Mouse (Mus musculus) CH12.LX (cell line): ENCODE data around the gene Ostm1. TPM values are rescaled to one million over a fixed set of nuclear protein-coding genes. Genes with fewer than 3 reads are reported as not detected.
A peak's percentile ranks its signal among the peaks of the same experiment; 100 is the strongest.

Source experiments
- DNase-seq: peaks from one replicate; pipeline ENCODE4 v3.0.0-alpha.2; 2013; ENCODE audit errors: extremely low read depth
- H3K27ac ChIP-seq: 2 replicates; pipeline ENCODE4 v1.5.1; 2012; ENCODE audit warnings: low read depth, mild to moderate bottlenecking, control low read depth, moderate library complexity; ENCODE audit not compliant: insufficient read depth
- H3K27me3 ChIP-seq: replicated peaks from 2 replicates; pipeline ENCODE3; 2012; ENCODE audit warnings: inconsistent platforms
- H3K36me3 ChIP-seq, 2 experiments: replicated peaks in 1 of 2; 2 replicates each; pipeline versions ENCODE3 to v1.6.1; 2012; ENCODE audit warnings: inconsistent platforms in 1 of 2, low read length in 1 of 2, mild to moderate bottlenecking in 1 of 2, mixed read lengths in 1 of 2, moderate library complexity in 1 of 2; ENCODE audit not compliant: control insufficient read depth in 1 of 2, insufficient read depth in 1 of 2
- H3K4me1 ChIP-seq, 2 experiments: 2 replicates each; pipeline ENCODE4 v1.6.1; 2012; ENCODE audit warnings: inconsistent platforms in 1 of 2, moderate library complexity in 1 of 2; ENCODE audit not compliant: insufficient read depth in 2 of 2, control insufficient read depth in 1 of 2
- H3K4me2 ChIP-seq: 2 replicates; pipeline ENCODE4 v1.6.1; 2012; ENCODE audit warnings: low read depth, mild to moderate bottlenecking, control low read depth; ENCODE audit not compliant: poor library complexity, insufficient read depth, severe bottlenecking
- H3K4me3 ChIP-seq, 3 experiments: fragments of 150-350 bp in 1 of 3; sonication (generic) in 1 of 3; replicated peaks in 1 of 3; 2 replicates each; pipeline versions ENCODE3 to v1.5.1; 2011 to 2012; ENCODE audit warnings: low read depth in 2 of 3, low read length in 2 of 3, mild to moderate bottlenecking in 2 of 3, moderate library complexity in 2 of 3, control low read depth in 1 of 3, improper control_type of control experiment in 1 of 3, inconsistent platforms in 1 of 3, mixed read lengths in 1 of 3; ENCODE audit not compliant: poor library complexity in 1 of 3
- H3K79me2 ChIP-seq: replicated peaks from 2 replicates; pipeline ENCODE4 v1.6.1; 2012; ENCODE audit warnings: mild to moderate bottlenecking, moderate library complexity; ENCODE audit not compliant: control insufficient read depth, poor library complexity, insufficient read depth, severe bottlenecking; ENCODE audit errors: extremely low read depth
- H3K9ac ChIP-seq: 2 replicates; pipeline ENCODE4 v1.6.1; 2012; ENCODE audit warnings: low read depth, mild to moderate bottlenecking, control low read depth, moderate library complexity; ENCODE audit not compliant: insufficient read depth
- H3K9me3 ChIP-seq: replicated peaks from 2 replicates; pipeline ENCODE3; 2012; ENCODE audit warnings: low read length, inconsistent platforms, mixed read lengths
- BHLHE40 ChIP-seq: IDR thresholded peaks from 2 replicates; pipeline ENCODE4 v1.6.1; 2011; ENCODE audit warnings: mild to moderate bottlenecking, low read depth, low read length, improper control_type of control experiment
- CHD1 ChIP-seq: IDR thresholded peaks from 2 replicates; pipeline ENCODE4 v1.6.1; 2012; ENCODE audit warnings: low read depth, low read length, improper control_type of control experiment, inconsistent platforms
- CHD2 ChIP-seq: IDR thresholded peaks from 2 replicates; pipeline ENCODE4 v1.6.1; 2011; ENCODE audit warnings: low read length, improper control_type of control experiment
- CTCF ChIP-seq, 2 experiments: IDR thresholded peaks in 1 of 2; conservative IDR thresholded peaks in 1 of 2; 2 replicates each; pipeline ENCODE4 v1.5.1; 2011 to 2012; ENCODE audit warnings: low read depth in 2 of 2, low read length in 2 of 2, improper control_type of control experiment in 1 of 2, inconsistent platforms in 1 of 2, mild to moderate bottlenecking in 1 of 2, moderate library complexity in 1 of 2
- E2F4 ChIP-seq: IDR thresholded peaks from 2 replicates; pipeline ENCODE4 v1.6.1; 2011; ENCODE audit warnings: low read depth, low read length, improper control_type of control experiment; ENCODE audit not compliant: insufficient replicate concordance
- ELF1 ChIP-seq: IDR thresholded peaks from 2 replicates; pipeline ENCODE4 v1.6.1; 2014; ENCODE audit warnings: low read depth, mild to moderate bottlenecking, inconsistent platforms, low read length, improper control_type of control experiment
- ETS1 ChIP-seq: conservative IDR thresholded peaks from 2 replicates; pipeline ENCODE4 v1.6.1; 2012; ENCODE audit warnings: low read depth, mild to moderate bottlenecking, inconsistent platforms, low read length, improper control_type of control experiment, moderate library complexity
- GABPA ChIP-seq: IDR thresholded peaks from 2 replicates; pipeline ENCODE4 v1.6.1; 2012; ENCODE audit warnings: low read depth, low read length, improper control_type of control experiment, inconsistent platforms; ENCODE audit not compliant: insufficient replicate concordance
- HCFC1 ChIP-seq: IDR thresholded peaks from 2 replicates; pipeline ENCODE4 v1.6.1; 2012; ENCODE audit warnings: low read depth, mild to moderate bottlenecking, inconsistent platforms, low read length, improper control_type of control experiment
- IRF4 ChIP-seq: IDR thresholded peaks from 2 replicates; pipeline ENCODE4 v1.6.1; 2014; ENCODE audit warnings: low read depth, mild to moderate bottlenecking, inconsistent platforms, low read length, improper control_type of control experiment
- JUN ChIP-seq: IDR thresholded peaks from 2 replicates; pipeline ENCODE4 v1.6.1; 2011; ENCODE audit warnings: low read depth, mild to moderate bottlenecking, low read length, improper control_type of control experiment, moderate library complexity; ENCODE audit not compliant: insufficient read depth
- MAFK ChIP-seq: IDR thresholded peaks from 2 replicates; pipeline ENCODE4 v1.6.1; 2011; ENCODE audit warnings: low read length, improper control_type of control experiment; ENCODE audit not compliant: insufficient replicate concordance
- MAX ChIP-seq: IDR thresholded peaks from 2 replicates; pipeline ENCODE4 v1.6.1; 2011; ENCODE audit warnings: low read length, improper control_type of control experiment
- MAZ ChIP-seq: IDR thresholded peaks from 2 replicates; pipeline ENCODE4 v1.6.1; 2012; ENCODE audit warnings: low read depth, mild to moderate bottlenecking, inconsistent platforms, low read length, improper control_type of control experiment, moderate library complexity
- MEF2A ChIP-seq: IDR thresholded peaks from 2 replicates; pipeline ENCODE4 v1.6.1; 2014; ENCODE audit warnings: low read depth, mild to moderate bottlenecking, inconsistent platforms, low read length, improper control_type of control experiment, borderline replicate concordance
- MXI1 ChIP-seq: IDR thresholded peaks from 2 replicates; pipeline ENCODE4 v1.6.1; 2011; ENCODE audit warnings: mild to moderate bottlenecking, low read depth, low read length, improper control_type of control experiment
- NELFE ChIP-seq: IDR thresholded peaks from 2 replicates; pipeline ENCODE4 v1.6.1; 2011; ENCODE audit warnings: low read depth, low read length, improper control_type of control experiment
- NRF1 ChIP-seq: IDR thresholded peaks from 2 replicates; pipeline ENCODE4 v1.6.1; 2014; ENCODE audit warnings: low read depth, mild to moderate bottlenecking, inconsistent platforms, low read length, improper control_type of control experiment, moderate library complexity
- POLR2A ChIP-seq: IDR thresholded peaks from 2 replicates; pipeline ENCODE4 v1.6.1; 2011; ENCODE audit warnings: low read depth, mild to moderate bottlenecking, improper control_type of control experiment, low read length
- POLR2AphosphoS2 ChIP-seq: IDR thresholded peaks from 2 replicates; pipeline ENCODE4 v1.6.1; 2011; ENCODE audit warnings: low read depth, low read length, improper control_type of control experiment
- RCOR1 ChIP-seq: conservative IDR thresholded peaks from 2 replicates; pipeline ENCODE4 v1.6.1; 2012; ENCODE audit warnings: low read depth, mild to moderate bottlenecking, inconsistent platforms, low read length, improper control_type of control experiment
- SIN3A ChIP-seq: IDR thresholded peaks from 2 replicates; pipeline ENCODE4 v1.6.1; 2012; ENCODE audit warnings: low read length, improper control_type of control experiment, inconsistent platforms
- TBP ChIP-seq: conservative IDR thresholded peaks from 2 replicates; pipeline ENCODE4 v1.6.1; 2011; ENCODE audit warnings: low read depth, low read length, improper control_type of control experiment
- TCF12 ChIP-seq: IDR thresholded peaks from 2 replicates; pipeline ENCODE4 v1.6.1; 2014; ENCODE audit warnings: low read depth, mild to moderate bottlenecking, inconsistent platforms, low read length, improper control_type of control experiment
- UBTF ChIP-seq: IDR thresholded peaks from 2 replicates; pipeline ENCODE4 v1.6.1; 2012; ENCODE audit warnings: low read depth, mild to moderate bottlenecking, inconsistent platforms, low read length, improper control_type of control experiment, moderate library complexity
- USF1 ChIP-seq: IDR thresholded peaks from 2 replicates; pipeline ENCODE4 v1.6.1; 2014; ENCODE audit warnings: low read depth, mild to moderate bottlenecking, inconsistent platforms, low read length, improper control_type of control experiment
- USF2 ChIP-seq: conservative IDR thresholded peaks from 2 replicates; pipeline ENCODE4 v1.6.1; 2011; ENCODE audit warnings: low read depth, low read length, improper control_type of control experiment
- ZC3H11A ChIP-seq: IDR thresholded peaks from 2 replicates; pipeline ENCODE4 v1.6.1; 2012; ENCODE audit warnings: low read depth, mild to moderate bottlenecking, inconsistent platforms, low read length, improper control_type of control experiment
- ZKSCAN1 ChIP-seq: IDR thresholded peaks from 2 replicates; pipeline ENCODE4 v1.6.1; 2012; ENCODE audit warnings: low read depth, inconsistent platforms, low read length, improper control_type of control experiment, borderline replicate concordance
- ZNF384 ChIP-seq: IDR thresholded peaks from 2 replicates; pipeline ENCODE4 v1.6.1; 2012; ENCODE audit warnings: low read depth, low read length, improper control_type of control experiment, inconsistent platforms
- dilution Hi-C: fragments of 300-500 bp; cut with MboI; formaldehyde crosslinking; loops from 2 replicates; pipeline ENCODE4 v1.14.3; 2020; ENCODE audit warnings: low sequenced_read_pairs; ENCODE audit not compliant: extremely low pct_unique_long_range_greater_than_20kb, extremely low pct_ligation_motif_present
- in situ Hi-C: fragments of 300-500 bp; cut with MboI; formaldehyde crosslinking; loops from 3 replicates; pipeline ENCODE4 v1.14.3; 2019; ENCODE audit warnings: low sequenced_read_pairs, low pct_ligation_motif_present, low pct_unique_long_range_greater_than_20kb, mixed read lengths
- polyA plus RNA-seq: library from polyadenylated mRNA; unstranded; fragments of >175 nt; gene quantifications from 2 replicates; pipeline ENCODE4 v1.2.1, GENCODE M21; 2012; ENCODE audit warnings: low read depth; ENCODE audit not compliant: insufficient read length
- total RNA-seq, 2 experiments: library from RNA; depleted of rRNA; stranded (reverse); fragments of 300-350 nt in 1 of 2; fragments of >200 nt in 1 of 2; gene quantifications; 2 replicates each; pipeline ENCODE4 v1.2.3; 2012 to 2014

Ostm1 gene
- total and polyA plus RNA-seq, 3 experiments, result 19.4 to 30.2 (median 19.4) TPM

DNA sequence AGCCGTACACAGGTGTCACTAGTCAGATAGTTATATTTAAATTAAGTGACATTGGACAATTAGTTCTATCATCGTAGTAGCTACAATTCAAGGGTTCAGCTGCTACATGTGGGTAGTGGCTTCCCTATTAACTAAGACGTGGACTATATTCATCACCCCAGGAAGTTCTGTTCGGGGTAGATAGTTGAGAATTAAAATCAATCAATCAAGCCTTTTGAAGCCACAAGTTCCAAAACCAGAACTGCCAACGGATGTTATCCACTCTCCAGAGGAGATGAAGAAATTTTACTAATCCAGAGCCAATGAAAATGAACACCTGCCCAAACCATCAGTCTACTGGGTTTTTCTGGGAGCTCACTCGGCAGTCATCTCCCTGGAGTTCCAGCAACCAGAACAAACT, 94.7 kb downstream of the Ostm1 start:
- Histone ChIP-seq H3K9me3 (peaks cover 2% of the 10 kb centered on the region), H3K4me2 (peak overlapping the region; percentile 79; the same call in 1 of the 2 replicates), H3K4me3 (peak overlapping the region; percentile 29 to 97 (median 80)), H3K79me2 (peaks cover 7% of the 10 kb centered on the region; the same call in 1 of the 2 replicates), H3K27me3 (no peaks in the 10 kb centered on the region), H3K4me1 (peaks cover 8 to 15% of the 10 kb centered on the region in 2 experiments), H3K27ac (no peak overlapping the region), H3K36me3 (peaks cover 3 to 13% of the 10 kb centered on the region in 2 experiments), H3K9ac (no peak overlapping the region; the same call in 1 of the 2 replicates)
- DNase-seq, result no peak
- TF ChIP-seq IRF4, result no peak
- no peak for TF ChIP-seq MEF2A
- no peak for TF ChIP-seq ZKSCAN1
- TF ChIP-seq CTCF (conservative IDR thresholded peaks at IDR 0.05 in 1 of 2, IDR thresholded peaks at IDR 0.05 in 1 of 2; ENCODE audit: low read depth in 2 of 2, low read length in 2 of 2), result no peak
- TF ChIP-seq ZNF384, result no peak
- no peak for TF ChIP-seq MXI1
- TF ChIP-seq CHD1, result no peak
- TF ChIP-seq E2F4, result no peak
- TF ChIP-seq ZC3H11A, result no peak
- TF ChIP-seq GABPA, result no peak
- no peak for TF ChIP-seq MAFK
- TF ChIP-seq POLR2AphosphoS2, result no peak
- in situ Hi-C loops, result no loop called here
- dilution Hi-C loops, result no loop called here

- Histone ChIP-seq H3K9ac (peak overlapping the region; percentile 62), H3K9me3 (peaks cover 2% of the 10 kb centered on the region), H3K4me3 (peak overlapping the region; percentile 80 to 99 (median 97)), H3K4me1 (peaks cover 8 to 15% of the 10 kb centered on the region in 2 experiments), H3K79me2 (peaks cover 7% of the 10 kb centered on the region; the same call in 1 of the 2 replicates), H3K27me3 (no peaks in the 10 kb centered on the region), H3K4me2 (peak overlapping the region; percentile 87), H3K27ac (peak overlapping the region; percentile 66), H3K36me3 (peaks cover 6 to 17% of the 10 kb centered on the region in 2 experiments)
- in situ Hi-C loops, result no loop called here
- dilution Hi-C loops, result no loop called here
- DNase-seq, result peak; percentile 90
- TF ChIP-seq UBTF (peak; percentile 59; the same call in 1 of the 2 replicates), TCF12 (peak; percentile 86; the same call in 1 of the 2 replicates), NRF1 (peak; percentile 80), CHD2 (no peak), NELFE (peak; percentile 71), ELF1 (peak; percentile 99), USF1 (peak; percentile 88), IRF4 (peak; percentile 56), TBP (peak; percentile 66), POLR2AphosphoS2 (peak; percentile 51; the same call in 1 of the 2 replicates), HCFC1 (peak; percentile 67), BHLHE40 (peak; percentile 48), CTCF (conservative IDR thresholded peaks at IDR 0.05 in 1 of 2, IDR thresholded peaks at IDR 0.05 in 1 of 2; ENCODE audit: low read depth in 2 of 2, low read length in 2 of 2) (peak in 1 of 2 experiments; percentile 14; a peak in 1 of 4 replicates), E2F4 (peak; percentile 28; the same call in 1 of the 2 replicates), SIN3A (peak; percentile 94), JUN (no peak), POLR2A (peak; percentile 88), USF2 (peak; percentile 68), MAX (peak; percentile 67; the same call in 1 of the 2 replicates), RCOR1 (no peak), CHD1 (no peak), ETS1 (no peak), MAZ (no peak)
These were observed 95.2 kb downstream of the Ostm1 start for GRCm38 (mm10) chr10:42678755-42679364.
